Mouse (Mus musculus) bone marrow, adult 2 months (tissue): Measurements from ENCODE around the gene Pard3. TPM values are rescaled to one million over a fixed set of nuclear protein-coding genes. Genes with fewer than 3 reads are reported as not detected.

Source experiments
- H3K27ac ChIP-seq: fragments of 200-500 bp; 2 replicates; pipeline ENCODE4 v1.5.1; 2012; ENCODE audit warnings: low read depth, mild to moderate bottlenecking, control low read depth, inconsistent platforms, low read length; ENCODE audit not compliant: control insufficient read depth, poor library complexity, insufficient read depth
- H3K4me1 ChIP-seq: fragments of 200-500 bp; 2 replicates; pipeline ENCODE4 v1.6.1; 2011; ENCODE audit warnings: low read length; ENCODE audit not compliant: control insufficient read depth, insufficient read depth
- H3K4me3 ChIP-seq: fragments of 200-500 bp; replicated peaks from 2 replicates; pipeline ENCODE3; 2011; ENCODE audit warnings: mild to moderate bottlenecking, low read depth, low read length, control low read depth; ENCODE audit not compliant: control insufficient read depth
- CTCF ChIP-seq: fragments of 200-500 bp; IDR thresholded peaks from 2 replicates; pipeline ENCODE4 v1.5.1; 2011; ENCODE audit warnings: low read length, control low read depth; ENCODE audit not compliant: control insufficient read depth, insufficient read depth
- POLR2A ChIP-seq: fragments of 200-500 bp; IDR thresholded peaks from 2 replicates; pipeline ENCODE4 v1.6.1; 2011; ENCODE audit warnings: low read depth, mild to moderate bottlenecking, control low read depth, low read length, borderline replicate concordance; ENCODE audit not compliant: control insufficient read depth
- WGBS: fragments of 180-500 bp; shearing (Covaris S2); methylation state at CpG from one replicate; pipeline ENCODE4 v1.1.7; 2018; 5-methylcytosine and 5-hydroxymethylcytosine counted together
- polyA plus RNA-seq: library from polyadenylated mRNA; stranded (reverse); fragments of >200 nt; gene quantifications from 2 replicates; pipeline ENCODE4 v1.2.4, GENCODE M21; 2011; ENCODE audit warnings: low replicate concordance; ENCODE audit not compliant: missing spikeins, insufficient read depth, insufficient read length

The Pard3 gene
- polyA plus RNA-seq, 1 experiment: 3.8 TPM

DNA sequence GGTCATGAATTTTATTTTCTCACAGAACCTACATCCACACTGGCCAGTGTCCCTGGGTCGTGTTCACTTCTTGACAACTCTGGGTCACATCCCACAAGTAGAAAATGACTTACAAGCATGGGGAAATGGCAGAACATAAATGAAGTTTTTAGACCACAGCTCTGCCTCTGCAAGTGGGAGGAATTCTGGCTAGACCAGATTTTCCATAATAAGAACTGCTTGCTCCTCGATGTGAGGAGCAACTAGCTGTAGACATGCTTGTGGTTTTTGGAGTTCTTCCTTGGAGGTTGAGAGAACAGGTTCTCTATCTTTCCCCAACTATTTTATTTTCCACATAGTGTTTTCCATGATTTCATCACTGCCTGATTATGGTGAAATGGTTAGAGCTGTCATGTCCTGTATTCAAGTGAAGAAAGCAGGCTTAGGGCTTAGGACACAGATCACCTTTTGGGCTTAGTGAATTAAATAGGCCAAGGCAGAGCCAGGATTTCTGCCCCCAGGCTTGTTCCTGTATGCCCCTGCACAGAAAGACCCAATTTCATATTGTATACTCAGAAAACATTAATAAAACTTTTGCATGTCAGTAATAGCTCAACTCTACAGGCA is 284.3 kb downstream of the Pard3 start:
- 71% methylated on average over 2 of the region's 2 CpGs for WGBS
- no peak overlapping the region for H3K4me3 ChIP-seq
- no peaks in the 10 kb centered on the region for H3K4me1 ChIP-seq
- TF ChIP-seq POLR2A (no peak), CTCF (no peak)
- no peak overlapping the region for H3K27ac ChIP-seq

DNA sequence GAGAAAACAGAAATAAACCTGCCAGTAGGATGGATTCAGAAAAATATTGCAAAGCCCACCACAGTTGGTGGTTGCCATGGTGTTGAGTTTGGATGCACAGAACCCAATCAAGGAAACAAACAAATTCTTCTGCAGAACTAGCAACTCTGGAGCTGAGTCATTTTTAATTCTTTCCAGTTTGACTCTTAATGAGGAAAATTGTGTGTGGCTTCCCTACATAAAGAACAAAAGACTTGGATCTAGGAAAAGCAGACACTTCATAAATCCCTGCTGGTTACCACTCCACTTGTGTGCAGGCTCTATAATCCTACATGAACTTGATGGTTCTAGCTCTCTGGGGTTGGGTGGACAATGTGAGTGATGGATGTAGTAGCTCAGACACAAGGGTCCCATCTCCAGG is 298.1 kb downstream of the Pard3 start:
- Histone ChIP-seq H3K27ac (no peak overlapping the region), H3K4me1 (no peaks in the 10 kb centered on the region), H3K4me3 (no peak overlapping the region)
- no peak for TF ChIP-seq POLR2A
- no peak for TF ChIP-seq CTCF

DNA sequence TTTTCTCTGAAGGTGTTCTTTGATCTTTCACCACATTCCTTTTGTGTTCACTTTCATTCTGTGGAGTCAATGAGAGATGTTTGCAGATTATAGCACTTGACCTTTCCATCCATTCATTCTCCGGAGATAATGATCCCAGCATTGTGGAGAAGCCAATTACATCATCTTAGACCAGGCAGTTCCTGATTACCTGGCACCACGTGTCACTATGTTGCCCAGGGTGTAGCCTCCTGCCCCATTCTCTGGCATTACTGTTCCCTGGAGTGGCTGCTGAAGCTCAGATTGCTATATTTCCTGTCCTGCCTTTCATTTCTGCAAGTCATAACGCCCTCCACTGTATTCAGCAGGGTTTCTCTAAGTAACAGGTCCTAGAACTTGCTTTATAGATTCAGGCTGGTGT is 304.7 kb downstream of the Pard3 start:
- WGBS: 45% methylated on average over 3 of the region's 3 CpGs
- H3K4me1 ChIP-seq: no peaks in the 10 kb centered on the region
- no peak for TF ChIP-seq CTCF
- no peak for TF ChIP-seq POLR2A

DNA sequence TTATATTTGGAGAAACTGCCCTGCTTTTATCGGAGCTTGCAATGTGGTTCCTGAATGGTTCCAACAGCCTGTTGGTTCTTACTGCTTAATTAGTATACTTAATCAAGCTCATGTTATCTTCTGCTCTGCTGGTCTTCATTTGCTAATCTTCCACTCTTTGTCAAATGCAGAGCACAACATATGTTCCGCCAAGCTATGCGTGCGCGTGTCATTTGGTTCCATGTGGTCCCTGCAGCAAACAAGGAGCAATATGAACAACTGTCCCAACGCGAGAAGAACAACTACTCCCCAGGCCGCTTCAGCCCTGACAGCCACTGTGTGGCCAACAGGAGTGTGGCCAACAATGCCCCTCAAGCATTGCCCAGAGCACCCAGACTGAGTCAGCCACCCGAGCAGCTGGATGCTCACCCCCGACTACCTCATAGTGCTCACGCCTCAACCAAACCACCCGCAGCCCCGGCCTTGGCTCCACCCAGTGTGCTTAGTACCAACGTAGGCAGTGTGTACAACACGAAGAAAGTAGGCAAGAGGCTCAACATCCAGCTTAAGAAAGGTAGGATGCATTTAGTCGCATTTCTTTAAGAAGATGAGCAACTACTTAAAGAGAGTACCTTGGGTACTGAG is 307.7 kb downstream of the Pard3 start:
- Histone ChIP-seq H3K4me1 (no peaks in the 10 kb centered on the region), H3K4me3 (no peak overlapping the region), H3K27ac (no peak overlapping the region)
- TF ChIP-seq CTCF (no peak), POLR2A (no peak)
- 85% methylated on average over 16 of the region's 16 CpGs for WGBS

More for the DNA sequence above, 304.7 kb downstream of the Pard3 start:
- no peak overlapping the region for H3K4me3 ChIP-seq
- no peak overlapping the region for H3K27ac ChIP-seq

DNA sequence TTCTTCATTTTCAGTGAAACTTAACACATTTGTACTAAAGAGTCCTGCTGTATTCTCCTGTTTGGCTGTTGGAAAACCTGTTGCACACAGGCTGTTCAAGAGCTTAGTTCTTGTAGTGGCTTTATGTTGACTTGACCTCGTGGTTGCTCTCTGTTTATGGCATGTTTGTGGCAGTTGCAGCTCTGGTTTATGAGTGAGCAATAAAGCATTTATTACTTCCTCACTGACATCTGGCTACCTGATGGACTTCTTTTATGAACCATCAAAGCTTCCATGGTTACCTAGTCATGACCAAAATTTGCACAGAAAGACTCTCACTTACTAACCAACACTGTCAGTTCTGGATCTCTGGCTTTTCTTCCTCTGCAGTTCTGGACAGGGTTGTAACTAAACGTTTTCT is 314.1 kb downstream of the Pard3 start:
- Histone ChIP-seq H3K4me1 (no peaks in the 10 kb centered on the region), H3K4me3 (no peak overlapping the region), H3K27ac (no peak overlapping the region)
- TF ChIP-seq POLR2A (no peak), CTCF (no peak)
- WGBS: 16% methylated on average over 2 of the region's 2 CpGs

DNA sequence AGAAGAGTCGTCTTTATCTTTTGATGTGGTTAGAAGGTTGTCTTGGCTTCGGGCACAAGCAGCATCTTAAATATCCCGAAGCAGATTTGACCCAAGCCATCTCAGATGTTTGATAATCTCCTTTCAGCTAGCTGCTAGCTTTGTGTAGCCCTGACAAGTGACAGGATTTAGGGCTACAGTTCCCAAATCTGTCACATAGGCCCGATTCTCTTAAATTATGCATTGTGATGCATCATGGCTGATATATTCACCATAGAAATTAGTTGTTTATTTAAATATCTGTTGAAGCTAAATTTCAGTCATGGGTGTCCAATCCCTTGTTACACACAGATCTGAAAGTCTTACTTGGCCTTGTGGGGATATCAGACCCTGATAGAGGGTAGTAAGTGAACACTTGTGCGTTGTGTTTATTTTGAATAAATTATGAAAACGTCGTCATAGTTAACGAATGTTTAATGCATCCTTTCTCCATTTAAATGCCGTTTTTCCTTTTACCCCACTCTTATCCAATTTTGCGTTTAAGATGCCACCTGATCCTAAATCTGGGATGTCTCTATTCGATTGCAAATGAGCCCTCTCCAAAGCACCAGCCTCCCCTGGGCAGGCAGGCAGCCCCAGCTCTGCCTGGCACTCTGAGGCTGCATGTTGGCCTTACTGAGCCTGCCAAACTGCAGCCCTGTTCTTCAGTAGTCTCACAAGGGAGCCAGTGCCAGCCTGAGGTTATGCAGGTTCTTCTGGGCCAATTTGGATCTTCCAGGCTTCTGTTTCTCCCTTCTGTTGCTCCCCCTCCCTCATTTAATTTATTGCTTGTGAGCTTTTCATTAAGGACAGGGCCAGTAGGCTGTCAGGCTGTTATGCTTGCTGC is 315.5 kb downstream of the Pard3 start:
- Histone ChIP-seq H3K4me1 (no peaks in the 10 kb centered on the region), H3K27ac (no peak overlapping the region), H3K4me3 (no peak overlapping the region)
- TF ChIP-seq CTCF (no peak), POLR2A (no peak)
- 77% methylated on average over 11 of the region's 11 CpGs for WGBS

DNA sequence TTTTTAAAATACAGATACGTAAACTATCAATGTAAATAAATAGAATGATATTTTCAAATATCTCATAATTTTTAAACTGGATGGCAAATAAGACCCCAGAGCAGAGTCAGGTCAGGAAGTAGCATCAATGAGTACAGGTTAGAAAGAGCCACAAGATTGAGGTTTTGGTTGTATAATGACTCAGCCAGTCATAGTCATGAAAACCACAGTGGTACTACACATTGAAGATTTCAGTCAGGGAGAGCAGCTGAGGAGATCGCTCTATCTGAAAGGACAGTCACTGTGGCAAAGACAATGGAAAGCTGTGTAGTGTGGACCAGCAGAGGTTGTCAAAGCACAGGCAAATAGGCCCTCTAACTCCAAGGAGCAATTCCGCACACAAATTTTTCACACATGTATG is 317.6 kb downstream of the Pard3 start:
- Histone ChIP-seq H3K4me3 (no peak overlapping the region), H3K4me1 (no peaks in the 10 kb centered on the region), H3K27ac (no peak overlapping the region)
- no peak for TF ChIP-seq CTCF
- 57% methylated on average over 3 of the region's 3 CpGs for WGBS

DNA sequence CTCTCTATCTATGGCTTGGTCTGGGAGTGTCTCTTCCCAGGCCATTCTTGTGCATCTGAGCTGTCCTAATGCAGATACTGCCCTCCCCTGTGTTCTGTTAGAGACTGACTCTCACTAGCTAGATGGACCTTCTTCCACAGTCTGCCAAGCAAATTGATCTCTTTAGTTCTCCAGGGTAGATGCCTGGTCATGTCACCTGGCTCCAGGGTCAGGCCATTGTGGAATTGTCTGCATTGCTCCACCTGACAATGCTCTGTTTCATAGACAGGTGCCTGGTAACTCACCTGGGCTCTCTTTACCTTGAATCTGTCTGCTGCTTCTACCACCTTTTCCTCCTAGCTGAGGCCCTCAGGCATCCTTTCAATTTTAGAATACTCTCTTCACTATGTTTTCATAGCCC is 329.0 kb downstream of the Pard3 start:
- H3K4me3 ChIP-seq: no peak overlapping the region
- no peaks in the 10 kb centered on the region for H3K4me1 ChIP-seq
- no peak overlapping the region for H3K27ac ChIP-seq
- no peak for TF ChIP-seq CTCF
- no peak for TF ChIP-seq POLR2A
